Mouse (Mus musculus): ENCODE measurements around the gene Dhx16.
"Not testable (repeated sequence)": the region's sequence is repeated elsewhere in the genome, so short reads cannot be mapped to it uniquely, and the experiment has no call there.

Gene Dhx16

GRCm38 (mm10) chr17:35920862-35921562 is 41.4 kb downstream of the Dhx16 start:
- DNase-seq (ENCODE audit: low read depth) = no peak

GRCm38 (mm10) chr17:35921710-35922109 is 42.1 kb downstream of the Dhx16 start:
- DNase-seq (ENCODE audit: low read depth) = no peak

- DNase-seq (ENCODE audit: low read depth) = no peak
Observed at GRCm38 (mm10) chr17:35922566-35922965, 42.9 kb downstream of the Dhx16 start.

DNA sequence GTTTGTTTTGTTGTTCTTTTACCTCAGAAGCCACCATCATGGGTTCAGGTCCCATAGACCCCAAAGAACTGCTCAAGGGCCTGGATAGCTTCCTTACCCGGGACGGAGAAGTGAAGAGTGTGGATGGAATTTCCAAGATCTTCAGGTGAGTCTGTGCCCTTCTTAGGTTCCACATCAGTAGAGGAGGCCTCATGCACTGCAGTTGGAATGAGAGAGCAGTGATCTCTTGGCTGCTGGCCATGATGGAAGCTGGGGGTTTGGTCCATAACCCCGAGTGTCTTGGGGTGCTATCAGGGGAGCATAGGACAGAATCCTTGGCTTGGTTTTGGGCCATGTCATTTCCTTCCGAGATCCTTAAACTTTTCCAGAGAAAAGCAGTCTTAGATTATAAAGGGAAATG is 43.7 kb downstream of the Dhx16 start:
- DNase-seq (ENCODE audit: low read depth) = no peak

- DNase-seq (ENCODE audit: low read depth) = peak; percentile 49
Observed at GRCm38 (mm10) chr17:35927471-35927870, 47.9 kb downstream of the Dhx16 start.

- DNase-seq (ENCODE audit: low read depth) = no peak
Observed at GRCm38 (mm10) chr17:35929534-35929933, 49.9 kb downstream of the Dhx16 start.

- DNase-seq (ENCODE audit: low read depth) = no peak
Observed at GRCm38 (mm10) chr17:35930627-35931026, 51.0 kb downstream of the Dhx16 start.

GRCm38 (mm10) chr17:35932608-35933007 is 53.0 kb downstream of the Dhx16 start:
- DNase-seq (ENCODE audit: low read depth) = no peak

- DNase-seq (ENCODE audit: low read depth) = not testable (repeated sequence)
Observed at GRCm38 (mm10) chr17:35935763-35936162, 56.1 kb downstream of the Dhx16 start.

- peak; percentile 54 for DNase-seq (ENCODE audit: low read depth)
Observed at GRCm38 (mm10) chr17:35937700-35938348, 58.2 kb downstream of the Dhx16 start.

DNA sequence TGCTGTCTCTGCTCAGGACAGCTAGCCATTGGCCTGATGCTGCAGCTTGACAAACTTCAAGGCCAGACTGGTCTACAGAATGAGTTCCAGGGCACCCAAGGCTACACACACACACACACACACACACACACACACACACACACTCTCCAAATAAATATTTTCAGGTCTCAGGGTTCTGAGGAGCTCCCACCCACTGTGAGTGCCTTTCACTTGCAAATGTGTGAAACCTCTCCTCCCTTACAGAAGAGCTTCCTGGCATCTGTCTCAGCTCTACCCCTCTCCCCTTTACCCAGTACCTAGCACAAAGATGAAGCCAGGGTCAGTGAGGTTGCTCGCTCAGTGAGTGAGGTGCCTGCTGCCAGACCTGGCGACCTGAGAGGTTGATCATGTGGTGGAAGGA is 59.5 kb downstream of the Dhx16 start:
- no peak for DNase-seq (ENCODE audit: low read depth)

- DNase-seq (ENCODE audit: low read depth) = no peak
Observed at GRCm38 (mm10) chr17:35939941-35940340, 60.3 kb downstream of the Dhx16 start.

All from c-Kit-positive CD71-positive TER-119-negative erythroid progenitor cells, embryonic 14.5 days (primary cell).